Mouse (Mus musculus): Measurements from ENCODE around the gene Serpinh1. TPM values are rescaled to one million over a fixed set of nuclear protein-coding genes. Genes with fewer than 3 reads are reported as not detected.
"Not testable (repeated sequence)": the region's sequence is repeated elsewhere in the genome, so short reads cannot be mapped to it uniquely, and the experiment has no call there.

The Serpinh1 gene
- total RNA-seq, 2 experiments from 2014 or later: 1.5 TPM; not detected in 1

- ATAC-seq (replicated peaks; ENCODE audit: low FRiP score, poor library complexity, severe bottlenecking): no peak
Observed at GRCm38 (mm10) chr7:99378870-99379269, 25.8 kb upstream of the Serpinh1 start.

- no peak for ATAC-seq (replicated peaks; ENCODE audit: low FRiP score, poor library complexity, severe bottlenecking)
Observed at GRCm38 (mm10) chr7:99375455-99375854, 22.4 kb upstream of the Serpinh1 start.

GRCm38 (mm10) chr7:99374325-99374724, 21.3 kb upstream of the Serpinh1 start:
- ATAC-seq (replicated peaks; ENCODE audit: low FRiP score, poor library complexity, severe bottlenecking): not testable (repeated sequence)

GRCm38 (mm10) chr7:99366716-99367115, 13.7 kb upstream of the Serpinh1 start:
- no peak for ATAC-seq (replicated peaks; ENCODE audit: low FRiP score, poor library complexity, severe bottlenecking)

GRCm38 (mm10) chr7:99365069-99365468, 12.0 kb upstream of the Serpinh1 start:
- no peak for ATAC-seq (replicated peaks; ENCODE audit: low FRiP score, poor library complexity, severe bottlenecking)

- no peak for ATAC-seq (replicated peaks; ENCODE audit: low FRiP score, poor library complexity, severe bottlenecking)
Observed at GRCm38 (mm10) chr7:99362137-99362536, 9.1 kb upstream of the Serpinh1 start.

- no peak for ATAC-seq (replicated peaks; ENCODE audit: low FRiP score, poor library complexity, severe bottlenecking)
Observed at GRCm38 (mm10) chr7:99360803-99361414, 7.9 kb upstream of the Serpinh1 start.

GRCm38 (mm10) chr7:99360021-99360802, 7.2 kb upstream of the Serpinh1 start:
- no peak for ATAC-seq (replicated peaks; ENCODE audit: low FRiP score, poor library complexity, severe bottlenecking)

- ATAC-seq (replicated peaks; ENCODE audit: low FRiP score, poor library complexity, severe bottlenecking): no peak
Observed at GRCm38 (mm10) chr7:99358371-99358770, 5.3 kb upstream of the Serpinh1 start.

GRCm38 (mm10) chr7:99357201-99357600, 4.2 kb upstream of the Serpinh1 start:
- ATAC-seq (replicated peaks; ENCODE audit: low FRiP score, poor library complexity, severe bottlenecking): no peak

GRCm38 (mm10) chr7:99356244-99356930, 3.3 kb upstream of the Serpinh1 start:
- no peak for ATAC-seq (replicated peaks; ENCODE audit: low FRiP score, poor library complexity, severe bottlenecking)

GRCm38 (mm10) chr7:99355731-99356131, 2.7 kb upstream of the Serpinh1 start:
- ATAC-seq (replicated peaks; ENCODE audit: low FRiP score, poor library complexity, severe bottlenecking): no peak

GRCm38 (mm10) chr7:99351802-99352517, 1.1 kb downstream of the Serpinh1 start:
- no peak for ATAC-seq (replicated peaks; ENCODE audit: low FRiP score, poor library complexity, severe bottlenecking)

GRCm38 (mm10) chr7:99351104-99351801, 1.8 kb downstream of the Serpinh1 start:
- no peak for ATAC-seq (replicated peaks; ENCODE audit: low FRiP score, poor library complexity, severe bottlenecking)

GRCm38 (mm10) chr7:99349782-99350720, 3.0 kb downstream of the Serpinh1 start:
- ATAC-seq (replicated peaks; ENCODE audit: low FRiP score, poor library complexity, severe bottlenecking): no peak

- no peak for ATAC-seq (replicated peaks; ENCODE audit: low FRiP score, poor library complexity, severe bottlenecking)
Observed at GRCm38 (mm10) chr7:99348883-99349282, 4.2 kb downstream of the Serpinh1 start.

GRCm38 (mm10) chr7:99347268-99347667, 5.8 kb downstream of the Serpinh1 start:
- ATAC-seq (replicated peaks; ENCODE audit: low FRiP score, poor library complexity, severe bottlenecking): no peak

GRCm38 (mm10) chr7:99343577-99343976, 9.5 kb downstream of the Serpinh1 start:
- no peak for ATAC-seq (replicated peaks; ENCODE audit: low FRiP score, poor library complexity, severe bottlenecking)

GRCm38 (mm10) chr7:99340736-99341135, 12.3 kb downstream of the Serpinh1 start:
- no peak for ATAC-seq (replicated peaks; ENCODE audit: low FRiP score, poor library complexity, severe bottlenecking)

Data from erythroid progenitor cell, adult 5-6 weeks (primary cell).